Mouse (Mus musculus): ENCODE data around the gene Hist1h2ad. TPM values are rescaled to one million over a fixed set of nuclear protein-coding genes. Genes with fewer than 3 reads are reported as not detected.
"Not testable (repeated sequence)": the region's sequence is repeated elsewhere in the genome, so short reads cannot be mapped to it uniquely, and the experiment has no call there.

The Hist1h2ad gene
- polyA plus RNA-seq, 1 experiment from 2014 or later: 1.1 TPM

GRCm38 (mm10) chr13:23622175-23622671 is 48.0 kb downstream of the Hist1h2ad start, which contains the start of gene Hist1h1e:
Gene Hist1h1e (minus strand): TSS chr13:23622558.
- under 1% methylated on average over 48 of the region's 53 CpGs for WGBS

DNA sequence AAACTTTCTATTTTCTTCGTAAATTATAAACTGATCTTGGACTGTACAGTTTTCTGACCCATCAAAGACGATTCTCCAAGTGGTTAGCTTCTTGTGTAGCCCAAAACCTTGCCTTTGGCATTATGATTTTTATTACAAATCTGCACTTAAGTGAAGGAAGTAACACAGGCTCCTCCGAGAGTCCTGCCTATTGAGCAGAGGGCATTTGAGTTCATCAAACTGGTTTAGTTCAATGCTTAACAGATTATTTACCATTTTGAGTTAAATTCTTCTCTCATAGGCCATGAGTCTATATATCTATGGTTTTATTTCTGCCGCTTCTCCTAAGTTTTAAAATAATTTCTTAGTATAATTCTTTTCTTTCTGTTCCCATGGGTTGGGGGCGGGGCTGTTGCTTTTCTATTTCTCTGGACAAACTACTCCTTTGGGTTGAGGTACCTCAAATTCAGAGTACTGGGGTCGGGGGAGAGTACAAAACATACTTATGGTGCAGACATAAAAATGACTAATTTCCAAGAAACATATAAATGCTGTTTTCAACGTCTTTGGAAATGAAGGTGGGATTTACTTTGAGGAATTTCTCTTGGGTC is 48.8 kb downstream of the Hist1h2ad start:
- Histone ChIP-seq H3K9me3 (ENCODE audit: control insufficient read depth, low read length) (no peaks in the 10 kb centered on the region), H3K27me3 (ENCODE audit: control insufficient read depth, insufficient read depth, low read length) (no peaks in the 10 kb centered on the region), H3K4me3 (ENCODE audit: low read depth, low read length) (peak overlapping the region; percentile 44), H3K4me2 (ENCODE audit: low read depth, low read length) (peak overlapping the region; percentile 83), H3K9ac (replicated peaks; ENCODE audit: low read depth, low read length) (peak overlapping the region; percentile 62), H3K27ac (ENCODE audit: low read depth, low read length) (peak overlapping the region; percentile 87; the same call in 1 of the 2 replicates), H3K36me3 (ENCODE audit: control insufficient read depth, insufficient read depth, low read length) (no peaks in the 10 kb centered on the region), H3K4me1 (ENCODE audit: control insufficient read depth, insufficient read depth, low read length) (peaks cover 6% of the 10 kb centered on the region; the same call in 1 of the 2 replicates)
- WGBS: 28% methylated on average over 7 of the region's 7 CpGs
- ATAC-seq (ENCODE audit: low read depth): no peak

More at GRCm38 (mm10) chr13:23622175-23622671, 48.0 kb downstream of the Hist1h2ad start, which contains the start of gene Hist1h1e:
- peak; percentile 93 for ATAC-seq (ENCODE audit: low read depth)
- H3K9ac ChIP-seq (replicated peaks; ENCODE audit: low read depth, low read length): peak within 1 kb of the TSS; percentile 62
- not testable (repeated sequence) for H3K27me3 ChIP-seq (ENCODE audit: control insufficient read depth, insufficient read depth, low read length); H3K9me3 ChIP-seq (ENCODE audit: control insufficient read depth, low read length); H3K4me1 ChIP-seq (ENCODE audit: control insufficient read depth, insufficient read depth, low read length); H3K36me3 ChIP-seq (ENCODE audit: control insufficient read depth, insufficient read depth, low read length)
- H3K4me3 ChIP-seq (ENCODE audit: low read depth, low read length): peak within 1 kb of the TSS; percentile 44
- peak within 1 kb of the TSS; percentile 83 for H3K4me2 ChIP-seq (ENCODE audit: low read depth, low read length)
- peak within 1 kb of the TSS; percentile 87 for H3K27ac ChIP-seq (ENCODE audit: low read depth, low read length)

Small RNAs within 50 kb of the gene (microRNA-seq; reads per million reads assigned to microRNA genes)
- gene Gm44297 (not detected), gene Gm44359 (not detected), gene Gm44394 (not detected)

Other genes starting within 250 kb of the Hist1h2ad start
- 51.9 and 59.8 TPM in 2 replicates for gene Zfp322a, start 205.2 kb upstream of the Hist1h2ad start, polyA plus RNA-seq (2014; fragmentation: Nextera tagmentation; extraction: Ambion mirVana)
- gene Abt1, start 150.5 kb upstream of the Hist1h2ad start, polyA plus RNA-seq (2014; fragmentation: Nextera tagmentation; extraction: Ambion mirVana): 8.8 and 9.5 TPM in 2 replicates
- gene Btn1a1, start 108.5 kb upstream of the Hist1h2ad start, polyA plus RNA-seq (2014; fragmentation: Nextera tagmentation; extraction: Ambion mirVana): 0.17 TPM in 1 of 2 replicates, not detected in the other
- gene Btn2a2, start 85.5 kb upstream of the Hist1h2ad start, polyA plus RNA-seq (2014; fragmentation: Nextera tagmentation; extraction: Ambion mirVana): not detected in 2 replicates
- gene Hist1h4h, start 43.3 kb upstream of the Hist1h2ad start, polyA plus RNA-seq (2014; fragmentation: Nextera tagmentation; extraction: Ambion mirVana): 1.7 and 2.1 TPM in 2 replicates
- not detected in 2 replicates for gene Hist1h2af, start 40.5 kb upstream of the Hist1h2ad start, polyA plus RNA-seq (2014; fragmentation: Nextera tagmentation; extraction: Ambion mirVana)
- gene Hist1h3g, start 39.0 kb upstream of the Hist1h2ad start, polyA plus RNA-seq (2014; fragmentation: Nextera tagmentation; extraction: Ambion mirVana): 0.72 TPM in 1 of 2 replicates, not detected in the other
- 0.33 TPM in 1 of 2 replicates, not detected in the other for gene Hist1h2bh, start 31.0 kb upstream of the Hist1h2ad start, polyA plus RNA-seq (2014; fragmentation: Nextera tagmentation; extraction: Ambion mirVana)
- 0.52 TPM in 1 of 2 replicates, not detected in the other for gene Hist1h3f, start 30.3 kb upstream of the Hist1h2ad start, polyA plus RNA-seq (2014; fragmentation: Nextera tagmentation; extraction: Ambion mirVana)
- gene Hist1h4f, start 22.7 kb upstream of the Hist1h2ad start, polyA plus RNA-seq (2014; fragmentation: Nextera tagmentation; extraction: Ambion mirVana): not detected in 2 replicates
- gene Hist1h1d, start 21.1 kb upstream of the Hist1h2ad start, polyA plus RNA-seq (2014; fragmentation: Nextera tagmentation; extraction: Ambion mirVana): 0.07 and 0.13 TPM in 2 replicates
- 1.9 and 2.4 TPM in 2 replicates for gene Hist1h3e, start 12.0 kb upstream of the Hist1h2ad start, polyA plus RNA-seq (2014; fragmentation: Nextera tagmentation; extraction: Ambion mirVana)
- 11.7 and 12.9 TPM in 2 replicates for gene Hist1h2ae, start 3.2 kb upstream of the Hist1h2ad start, polyA plus RNA-seq (2014; fragmentation: Nextera tagmentation; extraction: Ambion mirVana)
- gene Hist1h2bg, start 3.0 kb upstream of the Hist1h2ad start, polyA plus RNA-seq (2014; fragmentation: Nextera tagmentation; extraction: Ambion mirVana): 0.75 and 1.1 TPM in 2 replicates
- 0.94 TPM in 1 of 2 replicates, not detected in the other for gene Hist1h2bf, start 185 bp upstream of the Hist1h2ad start, polyA plus RNA-seq (2014; fragmentation: Nextera tagmentation; extraction: Ambion mirVana)
- gene Hist1h3d, start 1.4 kb downstream of the Hist1h2ad start, polyA plus RNA-seq (2014; fragmentation: Nextera tagmentation; extraction: Ambion mirVana): 0.50 and 1.1 TPM in 2 replicates
- gene Hist1h4d, start 7.2 kb downstream of the Hist1h2ad start, polyA plus RNA-seq (2014; fragmentation: Nextera tagmentation; extraction: Ambion mirVana): 23.6 and 25.2 TPM in 2 replicates
- gene Hist1h2be, start 46.7 kb downstream of the Hist1h2ad start, polyA plus RNA-seq (2014; fragmentation: Nextera tagmentation; extraction: Ambion mirVana): 1.1 and 1.3 TPM in 2 replicates
- 3.3 and 4.3 TPM in 2 replicates for gene Hist1h1e, start 48.2 kb downstream of the Hist1h2ad start, polyA plus RNA-seq (2014; fragmentation: Nextera tagmentation; extraction: Ambion mirVana)
- 0.17 and 0.41 TPM in 2 replicates for gene Hist1h2ac, start 109.6 kb downstream of the Hist1h2ad start, polyA plus RNA-seq (2014; fragmentation: Nextera tagmentation; extraction: Ambion mirVana)
- gene Hist1h2bc, start 109.8 kb downstream of the Hist1h2ad start, polyA plus RNA-seq (2014; fragmentation: Nextera tagmentation; extraction: Ambion mirVana): 11.6 and 20.8 TPM in 2 replicates
- not detected in 2 replicates for gene Hist1h1t, start 121.4 kb downstream of the Hist1h2ad start, polyA plus RNA-seq (2014; fragmentation: Nextera tagmentation; extraction: Ambion mirVana)
- 2.1 and 3.5 TPM in 2 replicates for gene Hist1h4c, start 124.1 kb downstream of the Hist1h2ad start, polyA plus RNA-seq (2014; fragmentation: Nextera tagmentation; extraction: Ambion mirVana)
- 2.4 and 4.7 TPM in 2 replicates for gene Hfe, start 136.5 kb downstream of the Hist1h2ad start, polyA plus RNA-seq (2014; fragmentation: Nextera tagmentation; extraction: Ambion mirVana)
- gene Hist1h1c, start 164.4 kb downstream of the Hist1h2ad start, polyA plus RNA-seq (2014; fragmentation: Nextera tagmentation; extraction: Ambion mirVana): 5.3 and 8.4 TPM in 2 replicates
- not detected in 2 replicates for gene Hist1h3c, start 171.2 kb downstream of the Hist1h2ad start, polyA plus RNA-seq (2014; fragmentation: Nextera tagmentation; extraction: Ambion mirVana)
- not detected in 2 replicates for gene Hist1h2bb, start 172.4 kb downstream of the Hist1h2ad start, polyA plus RNA-seq (2014; fragmentation: Nextera tagmentation; extraction: Ambion mirVana)
- 3.5 and 4.0 TPM in 2 replicates for gene Hist1h2ab, start 176.7 kb downstream of the Hist1h2ad start, polyA plus RNA-seq (2014; fragmentation: Nextera tagmentation; extraction: Ambion mirVana)
- 0.51 and 1.3 TPM in 2 replicates for gene Hist1h3b, start 177.9 kb downstream of the Hist1h2ad start, polyA plus RNA-seq (2014; fragmentation: Nextera tagmentation; extraction: Ambion mirVana)
- gene Hist1h4b, start 182.6 kb downstream of the Hist1h2ad start, polyA plus RNA-seq (2014; fragmentation: Nextera tagmentation; extraction: Ambion mirVana): 1.8 TPM in 1 of 2 replicates, not detected in the other
- gene Hist1h4a, start 186.8 kb downstream of the Hist1h2ad start, polyA plus RNA-seq (2014; fragmentation: Nextera tagmentation; extraction: Ambion mirVana): not detected in 2 replicates
- gene Hist1h3a, start 188.0 kb downstream of the Hist1h2ad start, polyA plus RNA-seq (2014; fragmentation: Nextera tagmentation; extraction: Ambion mirVana): 0.75 and 1.2 TPM in 2 replicates
- gene Hist1h1a, start 189.3 kb downstream of the Hist1h2ad start, polyA plus RNA-seq (2014; fragmentation: Nextera tagmentation; extraction: Ambion mirVana): not detected in 2 replicates
- not detected in 2 replicates for gene Trim38, start 195.5 kb downstream of the Hist1h2ad start, polyA plus RNA-seq (2014; fragmentation: Nextera tagmentation; extraction: Ambion mirVana)
- gene Slc17a2, start 232.6 kb downstream of the Hist1h2ad start, polyA plus RNA-seq (2014; fragmentation: Nextera tagmentation; extraction: Ambion mirVana): not detected in 2 replicates